Mouse (Mus musculus) left cerebral cortex, adult 8-10 months (tissue): ENCODE measurements at regions not wholly inside any gene's neighbourhood (a gene's known extent, or its start where the extent isn't known, plus 50 kb on each side); places are given as distances from the start of the nearest gene placed in this dataset.
A peak's percentile ranks its signal among the peaks of the same experiment; 100 is the strongest.

Experiments used
- DNase-seq, 2 experiments: peaks; one replicate each; pipeline ENCODE4 v3.0.0; 2022; ENCODE audit warnings: low spot score in 2 of 2

- DNase-seq, result no peak
Measured at GRCm38 (mm10) chr8:91973951-91974439, 172.1 kb upstream of the Irx3 start.

GRCm38 (mm10) chr8:91967407-91967806 lies 165.5 kb upstream of the Irx3 start:
- peak; percentile 5 to 9 for DNase-seq

GRCm38 (mm10) chr8:91966891-91967370 lies 165.1 kb upstream of the Irx3 start:
- no peak for DNase-seq

GRCm38 (mm10) chr8:91961696-91962095 lies 159.8 kb upstream of the Irx3 start:
- no peak for DNase-seq

- DNase-seq, result no peak
Measured at GRCm38 (mm10) chr8:91955170-91955569, 153.3 kb upstream of the Irx3 start.

- DNase-seq, result no peak
Measured at GRCm38 (mm10) chr8:91952981-91953380, 151.1 kb upstream of the Irx3 start.

- DNase-seq, result no peak
Measured at GRCm38 (mm10) chr8:91949110-91949509, 147.2 kb upstream of the Irx3 start.

GRCm38 (mm10) chr8:91948173-91948940 lies 146.5 kb upstream of the Irx3 start:
- no peak for DNase-seq

- DNase-seq, result no peak
Measured at GRCm38 (mm10) chr8:91941005-91941404, 139.1 kb upstream of the Irx3 start.

GRCm38 (mm10) chr8:91937227-91937626 lies 135.4 kb upstream of the Irx3 start:
- DNase-seq, result no peak

- no peak for DNase-seq
Measured at GRCm38 (mm10) chr8:91930520-91930919, 128.7 kb upstream of the Irx3 start.

GRCm38 (mm10) chr8:91925968-91926524 lies 124.2 kb upstream of the Irx3 start:
- DNase-seq, result no peak

GRCm38 (mm10) chr8:91924152-91924551 lies 122.3 kb upstream of the Irx3 start:
- DNase-seq, result no peak

GRCm38 (mm10) chr8:91922211-91922874 lies 120.5 kb upstream of the Irx3 start:
- peak in 1 of 2 experiments; percentile 25 for DNase-seq

GRCm38 (mm10) chr8:91917834-91918233 lies 116.0 kb upstream of the Irx3 start:
- no peak for DNase-seq

GRCm38 (mm10) chr8:91913971-91914370 lies 112.1 kb upstream of the Irx3 start:
- DNase-seq, result no peak

- DNase-seq, result no peak
Measured at GRCm38 (mm10) chr8:91913121-91913520, 111.3 kb upstream of the Irx3 start.

GRCm38 (mm10) chr8:91909637-91910383 lies 107.9 kb upstream of the Irx3 start:
- DNase-seq, result peak in 1 of 2 experiments; percentile 40

- no peak for DNase-seq
Measured at GRCm38 (mm10) chr8:91908731-91909353, 107.0 kb upstream of the Irx3 start.

GRCm38 (mm10) chr8:91907178-91907577 lies 105.3 kb upstream of the Irx3 start:
- no peak for DNase-seq
